Mouse (Mus musculus) left cerebral cortex, adult 8-10 months (tissue): Measurements from ENCODE around the gene Acsbg1. TPM values are rescaled to one million over a fixed set of nuclear protein-coding genes. Genes with fewer than 3 reads are reported as not detected.

ENCODE experiments used
- DNase-seq, 2 experiments: peaks; one replicate each; pipeline ENCODE4 v3.0.0; 2022; ENCODE audit warnings: low spot score in 2 of 2
- total RNA-seq, 4 experiments: library from RNA; stranded (reverse); gene quantifications; 2 replicates each; pipeline ENCODE4 v1.2.4; 2022

The Acsbg1 gene
- total RNA-seq, 4 experiments from 2014 or later, result 111 to 132 (median 117) TPM

GRCm38 (mm10) chr9:54671962-54672361 lies 10.3 kb upstream of the Acsbg1 start:
- DNase-seq, result no peak

- DNase-seq, result peak in 1 of 2 experiments; percentile 47
Observed at GRCm38 (mm10) chr9:54668455-54668854, 6.8 kb upstream of the Acsbg1 start.

GRCm38 (mm10) chr9:54666116-54666515 lies 4.4 kb upstream of the Acsbg1 start:
- DNase-seq, result no peak

GRCm38 (mm10) chr9:54664358-54664757 lies 2.7 kb upstream of the Acsbg1 start:
- DNase-seq, result peak in 1 of 2 experiments; percentile 19

- DNase-seq, result no peak
Observed at GRCm38 (mm10) chr9:54658773-54659172, 2.9 kb downstream of the Acsbg1 start.

- DNase-seq, result no peak
Observed at GRCm38 (mm10) chr9:54656402-54656801, 5.3 kb downstream of the Acsbg1 start.

- no peak for DNase-seq
Observed at GRCm38 (mm10) chr9:54655846-54656245, 5.8 kb downstream of the Acsbg1 start.

GRCm38 (mm10) chr9:54652778-54653177 lies 8.9 kb downstream of the Acsbg1 start:
- DNase-seq, result no peak

GRCm38 (mm10) chr9:54649360-54649759 lies 12.3 kb downstream of the Acsbg1 start:
- no peak for DNase-seq

- no peak for DNase-seq
Observed at GRCm38 (mm10) chr9:54647456-54647855, 14.2 kb downstream of the Acsbg1 start.

- no peak for DNase-seq
Observed at GRCm38 (mm10) chr9:54646252-54646651, 15.4 kb downstream of the Acsbg1 start.

GRCm38 (mm10) chr9:54645530-54645929 lies 16.1 kb downstream of the Acsbg1 start:
- DNase-seq, result no peak

- no peak for DNase-seq
Observed at GRCm38 (mm10) chr9:54643179-54643578, 18.5 kb downstream of the Acsbg1 start.

- no peak for DNase-seq
Observed at GRCm38 (mm10) chr9:54642556-54642955, 19.1 kb downstream of the Acsbg1 start.

GRCm38 (mm10) chr9:54642149-54642548 lies 19.5 kb downstream of the Acsbg1 start:
- DNase-seq, result no peak

- DNase-seq, result no peak
Observed at GRCm38 (mm10) chr9:54641548-54641947, 20.1 kb downstream of the Acsbg1 start.

GRCm38 (mm10) chr9:54639192-54639591 lies 22.5 kb downstream of the Acsbg1 start:
- DNase-seq, result no peak

- DNase-seq, result no peak
Observed at GRCm38 (mm10) chr9:54637510-54638314, 24.0 kb downstream of the Acsbg1 start.

GRCm38 (mm10) chr9:54633401-54633800 lies 28.3 kb downstream of the Acsbg1 start:
- no peak for DNase-seq

- DNase-seq, result no peak
Observed at GRCm38 (mm10) chr9:54630905-54631304, 30.8 kb downstream of the Acsbg1 start.

- DNase-seq, result no peak
Observed at GRCm38 (mm10) chr9:54629613-54630261, 31.9 kb downstream of the Acsbg1 start.

GRCm38 (mm10) chr9:54628752-54629151 lies 32.9 kb downstream of the Acsbg1 start:
- DNase-seq, result no peak

GRCm38 (mm10) chr9:54627240-54627639 lies 34.4 kb downstream of the Acsbg1 start:
- no peak for DNase-seq
